Mouse (Mus musculus) cerebellum, adult 2 months (tissue): ENCODE measurements around the gene Elp4. TPM values are rescaled to one million over a fixed set of nuclear protein-coding genes. Genes with fewer than 3 reads are reported as not detected.
A peak's percentile ranks its signal among the peaks of the same experiment; 100 is the strongest.

ENCODE experiments used
- DNase-seq, 2 experiments: peaks; one replicate each; pipeline ENCODE4 v3.0.0; 2021
- H3K27ac ChIP-seq: fragments of 200-500 bp; 2 replicates; pipeline ENCODE4 v1.5.1; 2012; ENCODE audit warnings: low read length, control low read depth, inconsistent platforms; ENCODE audit not compliant: insufficient read depth
- H3K27me3 ChIP-seq: fragments of 200-500 bp; 2 replicates; pipeline ENCODE4 v1.6.1; 2012; ENCODE audit warnings: inconsistent platforms, mild to moderate bottlenecking, low read length, moderate library complexity; ENCODE audit not compliant: control insufficient read depth, insufficient read depth
- H3K4me1 ChIP-seq: fragments of 200-500 bp; 2 replicates; pipeline ENCODE4 v1.6.1; 2011; ENCODE audit warnings: low read length; ENCODE audit not compliant: control insufficient read depth, insufficient read depth
- H3K4me3 ChIP-seq: fragments of 200-500 bp; replicated peaks from 2 replicates; pipeline ENCODE3; 2011; ENCODE audit warnings: mild to moderate bottlenecking, low read depth, low read length, control low read depth; ENCODE audit not compliant: insufficient read depth
- CTCF ChIP-seq: fragments of 200-500 bp; IDR thresholded peaks from 2 replicates; pipeline ENCODE4 v1.5.1; 2011; ENCODE audit warnings: low read depth, mild to moderate bottlenecking, control low read depth, low read length, moderate library complexity, borderline replicate concordance; ENCODE audit not compliant: insufficient read depth
- POLR2A ChIP-seq: fragments of 200-500 bp; IDR thresholded peaks from 2 replicates; pipeline ENCODE4 v1.6.1; 2011; ENCODE audit warnings: low read length, control low read depth, borderline replicate concordance; ENCODE audit not compliant: insufficient read depth
- WGBS: fragments of 180-500 bp; shearing (Covaris S2); methylation state at CpG from one replicate; pipeline ENCODE4 v1.1.7; 2018; 5-methylcytosine and 5-hydroxymethylcytosine counted together
- polyA plus RNA-seq: library from polyadenylated mRNA; depleted of rRNA; stranded (reverse); fragments of >200 nt; gene quantifications from 2 replicates; pipeline ENCODE4 v1.2.3, GENCODE M21; 2012

Elp4 gene
- polyA plus RNA-seq, 1 experiment: 11.9 TPM

- 7% methylated on average over 29 of the region's 29 CpGs for WGBS
- H3K27me3 ChIP-seq: no peaks in the 10 kb centered on the region
- H3K4me1 ChIP-seq: peaks cover 6% of the 10 kb centered on the region
- H3K27ac ChIP-seq: peak overlapping the region; percentile 79
- TF ChIP-seq POLR2A: peak; percentile 16; the same call in 1 of the 2 replicates
- TF ChIP-seq CTCF: no peak
- peak in 1 of 2 experiments; percentile 63 for DNase-seq
- H3K4me3 ChIP-seq: peak overlapping the region; percentile 91
These were observed 234.3 kb downstream of the Elp4 start for GRCm38 (mm10) chr2:105669881-105670730.

GRCm38 (mm10) chr2:105669371-105669861 is 234.9 kb downstream of the Elp4 start:
- TF ChIP-seq CTCF (no peak), POLR2A (no peak)
- peak in 1 of 2 experiments; percentile 73 for DNase-seq
- WGBS: 1% methylated on average over 35 of the region's 35 CpGs
- peaks cover 6% of the 10 kb centered on the region for H3K4me1 ChIP-seq
- H3K4me3 ChIP-seq: peak overlapping the region; percentile 91
- H3K27ac ChIP-seq: peak overlapping the region; percentile 79
- H3K27me3 ChIP-seq: no peaks in the 10 kb centered on the region

- 2% methylated on average over 44 of the region's 44 CpGs for WGBS
- Histone ChIP-seq H3K4me1 (peaks cover 6% of the 10 kb centered on the region), H3K4me3 (peak within 1 kb of the TSS; percentile 91), H3K27me3 (no peaks in the 10 kb centered on the region), H3K27ac (peak within 1 kb of the TSS; percentile 79)
- no peak for TF ChIP-seq CTCF
- 0 out of 2 replicates have a peak, but pooled peaks have one; percentile 37 for TF ChIP-seq POLR2A
- DNase-seq: peak; percentile 90 to 91
These were observed 235.8 kb downstream of the Elp4 start, which contains the start of gene Pax6 for GRCm38 (mm10) chr2:105668271-105669270. TSS of gene Pax6 (plus strand) at chr2:105668900.

GRCm38 (mm10) chr2:105667626-105667950 is 236.8 kb downstream of the Elp4 start:
- Histone ChIP-seq H3K4me3 (peak overlapping the region; percentile 41), H3K27ac (no peak overlapping the region)
- WGBS: 11% methylated on average over 11 of the region's 11 CpGs

GRCm38 (mm10) chr2:105666763-105667625 is 237.4 kb downstream of the Elp4 start:
- no peaks in the 10 kb centered on the region for H3K27me3 ChIP-seq
- H3K27ac ChIP-seq: no peak overlapping the region
- DNase-seq: peak; percentile 21 to 25
- WGBS: 35% methylated on average over 41 of the region's 41 CpGs
- H3K4me1 ChIP-seq: peaks cover 6% of the 10 kb centered on the region
- TF ChIP-seq POLR2A (no peak), CTCF (no peak)
- H3K4me3 ChIP-seq: peak overlapping the region; percentile 41

More at GRCm38 (mm10) chr2:105667626-105667950, 236.8 kb downstream of the Elp4 start:
- TF ChIP-seq POLR2A (no peak), CTCF (peak; percentile 36; the same call in 1 of the 2 replicates)
- Histone ChIP-seq H3K4me1 (peaks cover 6% of the 10 kb centered on the region), H3K27me3 (no peaks in the 10 kb centered on the region)
- peak; percentile 55 to 57 for DNase-seq

GRCm38 (mm10) chr2:105666331-105666730 is 238.0 kb downstream of the Elp4 start:
- TF ChIP-seq CTCF: no peak
- TF ChIP-seq POLR2A: no peak
- Histone ChIP-seq H3K27ac (no peak overlapping the region), H3K27me3 (no peaks in the 10 kb centered on the region), H3K4me1 (peaks cover 6% of the 10 kb centered on the region), H3K4me3 (no peak overlapping the region)
- 71% methylated on average over 6 of the region's 6 CpGs for WGBS
- no peak for DNase-seq
